Mouse (Mus musculus) erythroid progenitor cell, adult 5-6 weeks (primary cell): Measurements from ENCODE around the gene Gm45140. TPM values are rescaled to one million over a fixed set of nuclear protein-coding genes. Genes with fewer than 3 reads are reported as not detected.

Experiments
- ATAC-seq: replicated peaks from 2 replicates; pipeline ENCODE4 v1.8.0; 2016; ENCODE audit warnings: moderate number of reproducible peaks, mild to moderate bottlenecking, moderate TSS enrichment, inconsistent platforms; ENCODE audit not compliant: poor library complexity, low FRiP score, severe bottlenecking
- total RNA-seq, 2 experiments: library from RNA; stranded (forward) in 1 of 2; stranded (reverse) in 1 of 2; fragments of 150-400 nt in 1 of 2; fragments of 186-747, 209-891 nt in 1 of 2; gene quantifications; 2 replicates each; pipeline versions ENCODE4 v1.2.3 to v1.2.4; 2015 to 2017; ENCODE audit warnings: low replicate concordance in 2 of 2

Gene Gm45140
- total RNA-seq, 2 experiments from 2014 or later, result 4.2 to 24.3 TPM

DNA sequence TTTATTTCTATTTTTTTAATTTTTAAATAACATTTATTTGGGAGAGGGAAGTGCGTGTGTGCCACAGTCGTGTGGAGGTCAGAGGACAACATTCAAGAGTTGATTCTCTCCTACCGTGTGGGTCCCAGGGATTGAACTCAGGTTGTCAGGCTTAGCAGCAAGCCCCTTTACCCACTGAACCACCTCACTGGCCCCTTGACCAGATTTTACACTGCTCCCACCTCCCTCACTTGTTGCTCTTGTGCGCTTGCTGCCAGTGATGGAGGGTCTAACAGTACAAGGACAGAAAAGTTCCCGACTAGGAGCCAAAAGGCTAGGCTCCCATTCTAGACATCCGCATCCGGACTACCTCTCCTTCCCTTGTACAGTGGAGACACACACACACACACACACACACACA is 30.1 kb downstream of the Gm45140 start:
- no peak for ATAC-seq

GRCm38 (mm10) chr6:87804886-87805285 is 30.7 kb downstream of the Gm45140 start:
- no peak for ATAC-seq

GRCm38 (mm10) chr6:87804036-87804435 is 31.6 kb downstream of the Gm45140 start:
- ATAC-seq, result no peak

DNA sequence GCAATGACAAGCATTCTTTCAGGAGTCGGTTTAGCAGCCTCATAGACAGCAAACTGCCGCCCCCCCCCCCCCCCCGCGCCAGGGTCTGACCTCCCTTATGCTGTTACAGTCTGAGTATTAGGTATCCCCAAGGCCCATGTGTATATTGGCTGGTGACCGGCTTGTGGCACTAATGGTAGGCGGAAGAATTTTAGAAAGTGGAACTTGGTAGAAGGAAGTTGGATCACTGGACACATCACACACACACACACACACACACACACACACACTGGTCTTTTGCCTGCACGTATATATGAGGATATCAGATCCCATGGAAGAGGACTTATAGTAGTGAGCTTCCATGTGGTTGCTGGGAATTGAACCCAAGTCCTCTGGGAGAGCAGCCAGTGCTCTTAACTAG is 33.1 kb downstream of the Gm45140 start:
- ATAC-seq, result no peak

DNA sequence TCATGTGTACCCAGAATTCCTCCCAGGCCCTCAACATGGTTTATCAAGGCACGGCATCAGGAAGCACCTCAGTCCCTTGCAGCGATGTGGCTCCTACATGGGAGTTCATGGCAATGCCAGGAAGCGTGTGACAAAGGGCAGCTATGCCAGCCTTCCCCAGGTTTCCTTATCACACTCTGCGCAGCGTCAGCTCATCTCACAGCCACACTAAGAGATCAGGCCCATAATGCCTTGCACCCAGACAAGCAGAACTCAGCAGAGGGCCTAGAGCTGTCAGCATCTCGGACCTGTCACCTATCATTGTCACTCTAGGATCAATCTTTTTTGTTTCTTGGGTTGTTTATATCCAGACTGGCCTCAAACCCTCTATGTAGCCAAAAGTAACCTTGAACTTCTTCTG is 36.0 kb downstream of the Gm45140 start:
- ATAC-seq, result peak; percentile 80

DNA sequence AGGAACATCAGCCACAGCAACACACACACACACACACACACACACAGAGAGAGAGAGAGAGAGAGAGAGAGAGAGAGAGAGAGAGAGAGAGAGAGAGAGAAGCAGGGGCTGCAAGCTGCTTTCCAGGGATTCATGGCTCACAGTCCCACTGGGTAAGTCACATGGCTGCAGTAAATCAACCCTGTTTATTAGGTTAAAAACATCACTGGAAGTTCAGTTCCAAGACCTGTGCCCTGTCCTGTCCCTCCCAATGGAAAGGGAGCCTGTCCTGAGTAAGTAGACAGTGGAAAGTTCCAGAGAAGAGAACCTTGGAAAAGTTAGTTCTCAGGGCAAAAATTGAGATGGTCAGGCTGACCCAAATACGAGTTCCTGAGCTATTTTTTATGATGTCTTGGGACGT is 38.3 kb downstream of the Gm45140 start:
- ATAC-seq, result no peak

DNA sequence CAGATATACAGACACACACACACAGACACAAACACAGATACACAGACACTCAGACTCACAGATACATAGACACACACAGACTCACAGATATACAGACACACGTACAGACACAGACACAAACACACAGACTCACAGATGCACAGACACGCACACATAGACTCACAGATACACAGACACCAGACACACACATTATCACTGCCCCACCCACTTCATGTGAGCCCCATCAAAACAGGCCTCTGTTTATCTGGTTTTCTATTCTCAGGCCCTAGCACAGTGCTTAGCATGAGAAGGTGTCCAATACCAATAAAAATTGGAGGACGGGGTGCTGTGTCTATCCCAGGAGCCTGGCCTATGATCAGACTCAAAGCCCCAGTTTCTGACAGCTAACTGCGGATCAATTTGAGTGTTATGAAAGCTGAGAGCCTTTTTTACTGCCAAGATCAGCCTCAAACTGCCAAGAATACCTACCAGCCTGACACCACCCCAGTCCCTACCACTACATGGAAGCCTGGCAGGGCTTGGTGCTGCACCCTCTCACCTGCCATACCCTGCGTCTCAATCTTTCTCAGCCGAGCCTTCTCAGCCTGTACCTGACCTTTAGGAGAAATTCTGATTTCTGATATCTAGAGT is 39.2 kb downstream of the Gm45140 start:
- ATAC-seq, result peak; percentile 60

DNA sequence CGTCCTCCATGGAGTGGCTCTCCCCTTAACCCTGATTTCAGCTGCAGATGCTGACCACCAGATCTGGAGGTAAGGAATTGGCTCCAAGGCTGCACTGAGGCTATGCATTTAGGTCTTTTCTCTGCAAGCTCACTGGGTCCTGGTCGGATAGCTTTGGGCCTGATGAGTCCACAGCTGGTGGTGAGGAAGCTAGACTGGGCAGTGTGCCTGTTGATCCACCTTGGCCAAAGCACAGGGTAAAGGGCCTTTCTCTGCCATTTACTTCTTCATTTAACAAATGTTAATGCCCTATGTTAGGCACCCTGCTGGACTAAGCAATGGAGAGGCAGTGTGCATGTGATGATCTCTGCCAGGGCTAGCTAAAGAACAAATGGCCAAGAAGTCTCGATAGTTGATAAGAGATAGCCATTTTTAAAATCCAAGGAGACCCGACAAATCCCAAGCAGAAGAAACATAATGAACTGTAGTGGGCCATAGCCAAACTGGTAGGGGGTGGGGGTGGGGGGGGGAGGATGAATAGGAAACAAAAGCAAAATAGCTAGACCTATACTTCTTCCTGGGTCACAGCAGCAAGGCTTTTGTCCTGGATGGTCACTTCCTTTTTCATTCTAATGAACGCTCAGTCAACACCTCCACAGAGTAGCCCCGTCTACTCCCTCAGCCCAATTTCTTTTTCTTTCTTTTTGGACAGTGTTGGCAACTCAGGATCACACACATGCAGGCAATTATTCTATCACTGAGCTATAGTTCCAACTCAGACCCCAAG is 40.0 kb downstream of the Gm45140 start:
- no peak for ATAC-seq

DNA sequence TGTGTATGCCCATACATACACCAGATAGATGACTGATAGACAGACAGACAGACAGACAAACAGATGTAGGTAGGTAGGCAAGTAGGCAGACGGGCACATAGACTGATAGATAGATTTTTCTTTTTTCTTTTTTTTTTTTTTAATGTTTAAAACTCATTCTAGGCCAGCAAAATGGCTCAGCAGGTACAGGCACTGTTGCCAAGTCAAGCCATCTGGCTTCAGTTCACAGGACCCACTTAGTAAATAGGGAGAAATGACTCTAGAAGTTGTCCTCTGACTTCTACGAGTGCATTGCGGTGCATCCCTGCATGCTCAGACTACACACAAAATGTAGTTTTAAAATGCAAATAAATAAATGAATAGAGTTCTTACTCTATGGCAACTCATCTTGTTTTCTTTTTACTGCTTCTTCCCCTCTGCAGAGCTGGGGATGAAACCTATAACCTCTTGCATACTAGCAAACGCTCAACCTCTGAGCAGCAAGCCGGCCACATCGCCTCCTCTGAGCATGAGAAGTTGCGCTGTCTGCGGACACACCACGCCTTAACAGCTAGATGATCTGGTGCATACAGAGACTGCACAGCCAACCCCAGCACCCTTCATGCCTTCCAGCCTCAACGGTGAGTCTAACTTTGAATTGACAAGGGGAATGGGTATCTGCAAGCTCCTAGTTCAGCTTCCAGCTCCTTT is 41.6 kb downstream of the Gm45140 start:
- no peak for ATAC-seq

DNA sequence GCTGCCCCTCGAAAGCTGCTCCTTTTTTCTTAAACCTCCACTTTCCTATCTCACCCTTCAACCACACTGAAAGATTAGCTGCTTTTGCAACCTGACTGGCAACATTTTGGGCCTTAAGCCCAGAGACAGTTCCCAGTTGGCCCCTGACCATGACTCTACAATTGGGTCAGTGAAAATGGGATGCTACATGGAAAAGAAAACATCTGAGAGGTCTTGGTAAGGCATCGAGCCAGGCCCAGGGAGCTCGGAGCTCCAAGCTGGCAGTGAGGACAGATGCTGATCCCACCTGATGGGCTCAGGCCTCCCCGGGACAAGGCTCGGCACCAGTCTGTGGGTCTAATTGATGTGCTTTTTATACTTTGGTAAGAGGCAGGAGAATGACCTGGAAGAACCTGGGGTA is 43.8 kb downstream of the Gm45140 start:
- ATAC-seq, result no peak

GRCm38 (mm10) chr6:87790779-87791480 is 44.7 kb downstream of the Gm45140 start:
- peak; percentile 88 for ATAC-seq

- ATAC-seq, result no peak
Observed at GRCm38 (mm10) chr6:87789791-87790190, 45.8 kb downstream of the Gm45140 start.

DNA sequence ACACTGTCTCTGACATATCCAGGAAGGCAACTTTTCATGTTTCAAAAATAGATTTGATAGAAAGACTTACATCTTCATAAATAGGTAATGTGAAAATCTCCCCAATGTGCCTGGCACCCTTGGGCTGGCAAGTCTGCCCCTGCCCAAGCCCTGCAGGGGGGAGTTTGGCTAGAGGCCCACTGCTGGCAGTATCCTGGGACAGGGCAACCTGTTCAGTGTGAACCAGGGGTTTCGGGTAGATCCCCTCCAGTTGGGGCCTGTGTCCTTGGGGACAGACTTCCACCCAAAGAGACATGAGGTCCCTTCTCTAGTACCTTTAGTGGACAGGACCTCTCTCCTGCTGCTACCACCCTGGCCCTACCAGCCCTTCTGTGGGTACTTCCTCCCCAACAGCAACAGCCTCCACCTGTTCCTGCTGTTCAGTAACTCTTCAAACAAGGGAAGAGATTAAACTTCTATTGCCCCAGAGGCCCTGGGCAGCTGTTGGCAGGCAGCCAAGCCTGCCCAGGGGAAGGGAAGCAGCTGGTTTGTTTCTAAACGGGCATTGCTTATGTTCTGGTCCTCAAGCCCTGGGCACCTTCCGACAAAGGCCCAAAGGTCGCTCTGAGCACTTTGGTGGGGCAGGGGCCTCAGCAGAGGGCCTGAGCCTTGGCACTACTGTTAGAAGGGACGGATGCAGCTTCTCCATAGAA is 46.6 kb downstream of the Gm45140 start:
- ATAC-seq, result no peak

- no peak for ATAC-seq
Observed at GRCm38 (mm10) chr6:87788266-87788895, 47.2 kb downstream of the Gm45140 start.

DNA sequence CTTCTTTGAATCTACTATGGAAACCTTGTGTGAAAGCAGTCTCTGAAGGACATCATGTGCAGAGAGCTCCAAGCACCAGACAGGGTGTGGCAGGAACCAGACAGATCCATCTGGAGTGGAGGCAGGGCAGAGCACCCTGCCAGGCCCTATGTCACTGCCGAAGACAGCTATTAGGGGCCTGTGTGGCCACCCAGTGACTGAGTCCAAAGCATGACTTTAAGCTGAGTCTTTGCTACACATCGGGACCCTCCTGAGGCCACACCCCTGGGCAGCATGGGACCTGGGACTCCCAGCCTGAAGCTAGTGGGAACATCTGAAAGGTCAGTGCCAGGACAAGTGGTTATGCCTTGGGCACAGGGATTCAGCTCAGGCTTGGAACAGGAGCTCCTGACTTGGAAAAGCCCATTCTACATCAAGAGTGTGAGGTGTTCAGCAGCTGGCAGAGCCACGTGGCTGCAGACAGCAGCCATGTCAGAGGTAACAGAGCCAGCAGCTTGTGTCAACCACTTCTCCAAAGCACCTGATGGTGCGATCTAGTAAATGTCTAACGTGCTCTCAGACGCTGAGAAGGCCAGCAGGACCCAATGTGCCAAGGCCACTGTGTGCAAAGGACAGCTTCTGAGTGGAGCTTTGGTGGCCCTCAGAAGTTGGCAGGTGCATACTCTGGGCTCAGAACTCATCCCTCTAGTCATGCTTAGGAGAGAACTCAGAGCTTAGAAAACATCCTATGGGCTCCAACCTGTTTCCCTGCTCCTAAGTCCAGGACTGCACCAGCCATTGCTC is 48.3 kb downstream of the Gm45140 start:
- 0 out of 2 replicates have a peak, but pooled peaks have one; percentile 15 for ATAC-seq

DNA sequence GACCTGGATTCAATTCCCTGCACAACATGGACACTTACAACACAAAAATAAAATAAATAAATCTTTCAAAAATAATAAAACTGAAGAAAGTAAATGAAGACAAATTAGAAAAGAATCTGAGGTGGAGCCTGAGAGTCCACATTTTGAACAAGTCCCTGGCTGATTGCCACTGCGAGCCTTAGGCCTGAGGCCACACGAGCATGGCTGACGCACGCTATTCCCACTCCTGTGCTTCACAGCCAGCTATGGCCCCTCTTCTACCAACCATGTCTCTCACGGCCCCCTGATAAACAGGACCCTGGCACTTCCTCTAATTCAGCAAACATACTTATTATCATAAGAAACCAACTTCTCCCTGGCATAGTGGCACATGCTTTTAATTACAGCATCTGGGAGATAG is 49.0 kb downstream of the Gm45140 start:
- ATAC-seq, result no peak

DNA sequence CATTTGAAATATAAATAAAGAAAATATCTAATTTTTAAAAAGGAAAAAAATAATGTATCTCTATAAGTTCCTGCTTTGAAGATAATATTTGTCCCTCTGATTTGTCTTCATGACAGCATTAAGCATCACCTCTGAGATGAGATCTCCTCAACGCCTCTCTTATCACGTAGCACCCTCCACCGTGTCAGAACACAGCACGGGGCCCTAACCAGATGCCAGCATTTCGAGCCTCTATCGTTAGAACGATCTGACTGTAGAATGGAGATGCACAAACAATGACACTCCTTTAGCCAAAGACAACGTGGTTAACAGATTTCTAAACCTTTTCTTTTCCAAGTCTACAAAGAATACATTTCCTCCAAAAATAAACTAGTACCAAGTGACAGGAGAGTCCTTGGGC is 51.6 kb downstream of the Gm45140 start:
- ATAC-seq, result no peak

DNA sequence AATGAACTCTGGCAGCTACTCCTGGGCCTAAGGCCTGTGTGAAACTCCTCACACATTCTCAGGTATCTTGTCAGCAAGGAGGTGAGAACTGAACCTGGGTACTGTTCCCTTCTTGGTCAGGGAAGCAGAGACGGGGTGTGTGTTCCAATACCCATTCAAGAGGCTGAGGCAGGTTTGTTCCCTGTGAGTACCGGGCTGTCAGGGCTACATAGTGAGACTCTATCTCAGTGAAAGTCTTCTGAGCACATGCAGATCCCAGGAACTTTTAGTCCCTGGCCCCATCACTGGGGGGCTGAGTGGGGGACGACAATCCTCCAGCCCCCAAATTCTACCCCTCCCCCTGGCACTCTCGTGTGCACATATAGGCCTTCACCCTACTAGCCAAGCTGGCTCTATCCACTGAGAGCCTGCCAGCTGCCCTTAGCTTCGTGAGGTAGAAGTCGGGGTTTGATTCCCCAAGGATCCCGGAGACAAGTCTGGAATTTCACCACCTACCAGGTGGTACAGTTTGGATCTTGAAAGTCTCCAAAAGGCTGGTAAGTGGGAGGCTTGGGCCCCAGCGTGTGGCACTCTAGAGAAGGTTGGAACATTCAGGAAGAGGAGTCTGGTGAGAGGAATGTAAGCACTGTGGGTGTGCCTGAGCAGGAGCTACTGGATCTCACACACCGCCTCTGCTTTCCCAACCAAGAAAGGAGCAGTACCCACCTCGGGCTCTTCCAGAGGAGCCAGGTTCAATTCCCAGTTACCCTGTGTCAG is 54.9 kb downstream of the Gm45140 start:
- no peak for ATAC-seq
